Comparison of ENCODE assay signal across 22 mouse cellular contexts in genomic region chr1:52864220-52864619, GRCm38 (mm10).
"Had no signal": no experiment of that assay in that cellular context is flagged by ENCODE, and none has a peak within 500 bp of the region (broad histone marks: within the 10 kb centered on the region; RNA-seq: fewer than 3 reads in every experiment).

No protein-coding gene starts in this region.

- H3K4me1 ChIP-seq: lung, embryonic 15.5 days; midbrain, embryonic 13.5 days; midbrain, embryonic 15.5 days; neural tube, embryonic 13.5 days; neural tube, embryonic 15.5 days had no signal

- H3K4me3 ChIP-seq: lung, embryonic 15.5 days; megakaryocyte, embryonic 14.5 days; midbrain, embryonic 13.5 days; midbrain, embryonic 15.5 days; myocyte; neural tube, embryonic 13.5 days; neural tube, embryonic 15.5 days had no signal

- H3K36me3 ChIP-seq: lung, embryonic 15.5 days had no signal

- H3K9ac ChIP-seq: liver, postnatal 0 days; lung, embryonic 15.5 days; midbrain, embryonic 13.5 days; midbrain, embryonic 15.5 days; neural tube, embryonic 13.5 days; neural tube, embryonic 15.5 days had no signal

- H3K27ac ChIP-seq: lung, embryonic 15.5 days; macrophage; midbrain, embryonic 13.5 days; midbrain, embryonic 15.5 days; neural tube, embryonic 13.5 days; neural tube, embryonic 15.5 days had no signal

- ATAC-seq: liver, postnatal 0 days; lung, postnatal 0 days; midbrain, embryonic 13.5 days; midbrain, embryonic 15.5 days had no signal

- H3K4me2 ChIP-seq: lung, embryonic 15.5 days; midbrain, embryonic 11.5 days; midbrain, embryonic 13.5 days; midbrain, embryonic 15.5 days; neural tube, embryonic 13.5 days; neural tube, embryonic 15.5 days had no signal

- H3K9me3 ChIP-seq: lung, embryonic 15.5 days; megakaryocyte, embryonic 14.5 days; midbrain, embryonic 13.5 days; midbrain, embryonic 15.5 days; neural tube, embryonic 13.5 days; neural tube, embryonic 15.5 days had no signal

- DNase-seq: liver, postnatal 0 days; lung, adult 2 months; lung, postnatal 14 days; lung, postnatal 36 days; retina, postnatal 1 day; right cerebral cortex, adult 18-20 months; right cerebral cortex, postnatal 25 days; right cerebral cortex, postnatal 4 days; spleen, adult 18-20 months; thymus, adult 18-20 months; thymus, postnatal 14 days; thymus, postnatal 4 days had no signal

- H3K27me3 ChIP-seq: lung, embryonic 15.5 days; megakaryocyte, embryonic 14.5 days; midbrain, embryonic 13.5 days; midbrain, embryonic 15.5 days; neural tube, embryonic 13.5 days; neural tube, embryonic 15.5 days had no signal
